Mouse (Mus musculus): Measurements from ENCODE around the gene Gsap. TPM values are rescaled to one million over a fixed set of nuclear protein-coding genes. Genes with fewer than 3 reads are reported as not detected.
"Not testable (repeated sequence)": the region's sequence is repeated elsewhere in the genome, so short reads cannot be mapped to it uniquely, and the experiment has no call there.

The Gsap gene
- polyA plus RNA-seq, 1 experiment, result 4.5 TPM

GRCm38 (mm10) chr5:21179496-21179895 lies 6.6 kb upstream of the Gsap start:
- H3K27me3 ChIP-seq (ENCODE audit: control insufficient read depth, insufficient read depth, low read length), result no peaks in the 10 kb centered on the region
- H3K4me1 ChIP-seq (ENCODE audit: control insufficient read depth, insufficient read depth, low read length), result no peaks in the 10 kb centered on the region
- no peaks in the 10 kb centered on the region for H3K36me3 ChIP-seq (ENCODE audit: control insufficient read depth, insufficient read depth, low read length)
- no peak overlapping the region for H3K4me3 ChIP-seq (ENCODE audit: control insufficient read depth, low read depth, low read length)
- no peak overlapping the region for H3K27ac ChIP-seq (ENCODE audit: control insufficient read depth, insufficient read depth, low read depth, low read length)
- TF ChIP-seq CTCF (IDR thresholded peaks at IDR 0.05; ENCODE audit: control insufficient read depth, insufficient read depth, insufficient replicate concordance, low read depth, low read length) (no peak), POLR2A (IDR thresholded peaks at IDR 0.05; ENCODE audit: control insufficient read depth, low read depth, low read length) (no peak)

GRCm38 (mm10) chr5:21183046-21183445 lies 3.0 kb upstream of the Gsap start:
- not testable (repeated sequence) for H3K27me3 ChIP-seq (ENCODE audit: control insufficient read depth, insufficient read depth, low read length)

GRCm38 (mm10) chr5:21186821-21187220 lies 766 bp downstream of the Gsap start:
- Histone ChIP-seq H3K4me1 (ENCODE audit: control insufficient read depth, insufficient read depth, low read length) (peaks cover 6% of the 10 kb centered on the region), H3K27me3 (ENCODE audit: control insufficient read depth, insufficient read depth, low read length) (no peaks in the 10 kb centered on the region), H3K4me3 (ENCODE audit: control insufficient read depth, low read depth, low read length) (no peak overlapping the region), H3K27ac (ENCODE audit: control insufficient read depth, insufficient read depth, low read depth, low read length) (no peak overlapping the region), H3K36me3 (ENCODE audit: control insufficient read depth, insufficient read depth, low read length) (no peaks in the 10 kb centered on the region)
- TF ChIP-seq POLR2A (IDR thresholded peaks at IDR 0.05; ENCODE audit: control insufficient read depth, low read depth, low read length), result no peak
- TF ChIP-seq CTCF (IDR thresholded peaks at IDR 0.05; ENCODE audit: control insufficient read depth, insufficient read depth, insufficient replicate concordance, low read depth, low read length), result no peak

More at GRCm38 (mm10) chr5:21183046-21183445, 3.0 kb upstream of the Gsap start:
- not testable (repeated sequence) for H3K27ac ChIP-seq (ENCODE audit: control insufficient read depth, insufficient read depth, low read depth, low read length); H3K4me1 ChIP-seq (ENCODE audit: control insufficient read depth, insufficient read depth, low read length); H3K36me3 ChIP-seq (ENCODE audit: control insufficient read depth, insufficient read depth, low read length); H3K4me3 ChIP-seq (ENCODE audit: control insufficient read depth, low read depth, low read length)

- no peak overlapping the region for H3K4me3 ChIP-seq (ENCODE audit: control insufficient read depth, low read depth, low read length)
- no peaks in the 10 kb centered on the region for H3K27me3 ChIP-seq (ENCODE audit: control insufficient read depth, insufficient read depth, low read length)
- TF ChIP-seq POLR2A (IDR thresholded peaks at IDR 0.05; ENCODE audit: control insufficient read depth, low read depth, low read length) (no peak), CTCF (IDR thresholded peaks at IDR 0.05; ENCODE audit: control insufficient read depth, insufficient read depth, insufficient replicate concordance, low read depth, low read length) (no peak)
- H3K36me3 ChIP-seq (ENCODE audit: control insufficient read depth, insufficient read depth, low read length), result no peaks in the 10 kb centered on the region
- H3K4me1 ChIP-seq (ENCODE audit: control insufficient read depth, insufficient read depth, low read length), result peaks cover 6% of the 10 kb centered on the region
- H3K27ac ChIP-seq (ENCODE audit: control insufficient read depth, insufficient read depth, low read depth, low read length), result no peak overlapping the region
Measured at GRCm38 (mm10) chr5:21188435-21188834, 2.4 kb downstream of the Gsap start.

GRCm38 (mm10) chr5:21189036-21189435 lies 3.0 kb downstream of the Gsap start:
- Histone ChIP-seq H3K4me3 (ENCODE audit: control insufficient read depth, low read depth, low read length) (no peak overlapping the region), H3K27me3 (ENCODE audit: control insufficient read depth, insufficient read depth, low read length) (no peaks in the 10 kb centered on the region), H3K27ac (ENCODE audit: control insufficient read depth, insufficient read depth, low read depth, low read length) (no peak overlapping the region), H3K36me3 (ENCODE audit: control insufficient read depth, insufficient read depth, low read length) (no peaks in the 10 kb centered on the region), H3K4me1 (ENCODE audit: control insufficient read depth, insufficient read depth, low read length) (peaks cover 6% of the 10 kb centered on the region)
- TF ChIP-seq POLR2A (IDR thresholded peaks at IDR 0.05; ENCODE audit: control insufficient read depth, low read depth, low read length) (no peak), CTCF (IDR thresholded peaks at IDR 0.05; ENCODE audit: control insufficient read depth, insufficient read depth, insufficient replicate concordance, low read depth, low read length) (no peak)

GRCm38 (mm10) chr5:21189460-21189859 lies 3.4 kb downstream of the Gsap start:
- TF ChIP-seq POLR2A (IDR thresholded peaks at IDR 0.05; ENCODE audit: control insufficient read depth, low read depth, low read length) (no peak), CTCF (IDR thresholded peaks at IDR 0.05; ENCODE audit: control insufficient read depth, insufficient read depth, insufficient replicate concordance, low read depth, low read length) (no peak)
- Histone ChIP-seq H3K4me3 (ENCODE audit: control insufficient read depth, low read depth, low read length) (no peak overlapping the region), H3K27me3 (ENCODE audit: control insufficient read depth, insufficient read depth, low read length) (no peaks in the 10 kb centered on the region), H3K36me3 (ENCODE audit: control insufficient read depth, insufficient read depth, low read length) (no peaks in the 10 kb centered on the region), H3K4me1 (ENCODE audit: control insufficient read depth, insufficient read depth, low read length) (peaks cover 6% of the 10 kb centered on the region), H3K27ac (ENCODE audit: control insufficient read depth, insufficient read depth, low read depth, low read length) (no peak overlapping the region)

- H3K27me3 ChIP-seq (ENCODE audit: control insufficient read depth, insufficient read depth, low read length), result no peaks in the 10 kb centered on the region
- H3K36me3 ChIP-seq (ENCODE audit: control insufficient read depth, insufficient read depth, low read length), result no peaks in the 10 kb centered on the region
- no peak for TF ChIP-seq CTCF (IDR thresholded peaks at IDR 0.05; ENCODE audit: control insufficient read depth, insufficient read depth, insufficient replicate concordance, low read depth, low read length)
- TF ChIP-seq POLR2A (IDR thresholded peaks at IDR 0.05; ENCODE audit: control insufficient read depth, low read depth, low read length), result no peak
- no peaks in the 10 kb centered on the region for H3K4me1 ChIP-seq (ENCODE audit: control insufficient read depth, insufficient read depth, low read length)
- no peak overlapping the region for H3K27ac ChIP-seq (ENCODE audit: control insufficient read depth, insufficient read depth, low read depth, low read length)
- H3K4me3 ChIP-seq (ENCODE audit: control insufficient read depth, low read depth, low read length), result no peak overlapping the region
Measured at GRCm38 (mm10) chr5:21203504-21203903, 17.4 kb downstream of the Gsap start.

GRCm38 (mm10) chr5:21204157-21204556 lies 18.1 kb downstream of the Gsap start:
- no peak overlapping the region for H3K4me3 ChIP-seq (ENCODE audit: control insufficient read depth, low read depth, low read length)
- TF ChIP-seq CTCF (IDR thresholded peaks at IDR 0.05; ENCODE audit: control insufficient read depth, insufficient read depth, insufficient replicate concordance, low read depth, low read length), result no peak
- no peak for TF ChIP-seq POLR2A (IDR thresholded peaks at IDR 0.05; ENCODE audit: control insufficient read depth, low read depth, low read length)
- H3K27ac ChIP-seq (ENCODE audit: control insufficient read depth, insufficient read depth, low read depth, low read length), result no peak overlapping the region
- no peaks in the 10 kb centered on the region for H3K36me3 ChIP-seq (ENCODE audit: control insufficient read depth, insufficient read depth, low read length)
- H3K27me3 ChIP-seq (ENCODE audit: control insufficient read depth, insufficient read depth, low read length), result no peaks in the 10 kb centered on the region
- H3K4me1 ChIP-seq (ENCODE audit: control insufficient read depth, insufficient read depth, low read length), result no peaks in the 10 kb centered on the region

Data from testis, adult 2 months (tissue).